Mouse (Mus musculus): ENCODE data around the gene Pf4.

DNA sequence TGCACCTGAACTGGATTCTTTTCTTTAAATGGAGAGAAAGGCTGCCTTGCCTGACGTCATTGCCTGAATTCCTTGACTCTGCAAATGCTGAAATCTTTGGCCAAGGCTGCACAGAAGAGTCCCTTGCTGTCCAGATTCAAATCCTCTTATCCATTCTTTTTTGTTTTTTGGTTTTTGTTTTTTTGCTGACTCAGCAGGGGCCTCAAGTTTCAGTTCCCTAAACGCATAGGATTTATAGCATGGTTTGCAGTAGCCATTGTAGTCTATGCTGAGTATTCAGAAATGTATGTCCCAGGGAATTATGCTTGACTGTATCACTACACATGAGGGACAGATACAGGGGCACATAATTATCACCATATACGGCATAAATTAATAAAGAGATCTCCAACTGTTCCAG is 866 bp upstream of the Pf4 start:
- TF ChIP-seq CTCF (IDR thresholded peaks at IDR 0.05; ENCODE audit: insufficient read depth, low read depth, low read length): no peak
- no peak for TF ChIP-seq POLR2A (IDR thresholded peaks at IDR 0.05; ENCODE audit: insufficient read depth, low read depth, low read length)
